Mouse (Mus musculus) ovary, adult 18-20 months (tissue): Measurements from ENCODE around the gene Cpa4.

Experiments used
- DNase-seq: peaks from one replicate; pipeline ENCODE4 v3.0.0; 2022; ENCODE audit warnings: low spot score, mixed read lengths

Cpa4 gene

DNA sequence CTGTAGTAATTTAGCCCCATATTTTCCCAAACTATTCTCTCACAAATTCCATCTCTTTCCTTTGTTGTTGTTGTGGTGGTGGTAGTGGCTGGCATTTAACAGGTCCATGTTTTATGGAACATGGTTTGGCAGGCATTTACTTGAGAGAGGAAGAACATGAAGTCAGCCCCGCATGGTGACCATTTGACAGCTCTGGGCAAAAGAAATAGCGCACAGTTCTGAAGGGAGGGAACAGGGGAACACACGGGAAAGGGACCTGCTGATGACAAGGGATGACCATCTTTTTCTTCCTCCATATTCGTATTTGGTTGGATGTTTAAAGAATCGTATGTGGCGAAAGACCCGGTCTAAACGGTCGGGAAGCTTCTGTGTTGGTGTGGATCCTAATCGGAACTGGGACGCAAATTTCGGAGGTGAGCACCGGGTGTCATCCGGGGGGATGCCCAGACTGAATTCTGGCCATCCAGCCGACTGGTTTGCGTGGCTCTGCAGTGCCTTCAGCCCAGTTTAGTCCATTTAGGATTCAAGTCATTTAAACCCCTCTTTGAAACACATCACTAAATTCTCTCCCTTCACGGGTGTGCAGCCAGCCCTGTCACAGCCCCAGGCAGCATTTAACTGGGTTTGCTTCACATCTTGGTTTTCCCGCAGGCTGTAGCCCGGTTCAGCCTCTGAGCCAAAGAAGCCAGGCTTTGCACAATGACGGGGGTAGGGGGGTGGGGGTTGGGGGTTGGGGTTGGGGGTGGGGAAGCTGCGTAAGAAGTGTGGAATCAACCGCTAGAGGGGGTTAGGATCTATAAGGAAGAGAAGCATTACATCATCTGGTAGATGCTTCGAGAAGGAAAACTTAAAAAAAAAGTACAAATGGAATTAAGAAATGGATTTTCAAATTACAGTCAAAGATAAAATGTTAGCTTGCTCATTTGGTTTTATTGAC lies 16.3 kb upstream of the Cpa4 start:
- DNase-seq: no peak

DNA sequence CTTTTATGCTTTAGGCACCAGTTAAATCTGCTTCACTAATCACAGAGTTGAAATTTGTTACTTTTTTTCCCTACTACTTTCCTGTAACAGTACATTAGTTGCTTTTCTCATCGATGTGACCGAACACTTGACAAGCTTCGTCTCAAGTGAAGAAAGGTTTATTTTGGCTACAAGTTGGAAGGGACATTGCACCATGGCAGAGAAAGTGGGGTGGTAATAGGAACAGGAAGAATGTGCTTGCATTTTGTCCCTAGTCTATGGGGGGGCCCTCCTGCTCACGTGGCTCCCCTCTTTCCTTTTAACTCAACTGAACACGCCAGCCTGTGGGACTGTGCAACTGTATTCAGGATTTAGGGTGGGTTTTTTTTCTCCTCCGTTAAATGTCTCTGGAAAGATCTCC lies 15.5 kb upstream of the Cpa4 start:
- no peak for DNase-seq

- DNase-seq: no peak
These were observed 14.7 kb upstream of the Cpa4 start for GRCm38 (mm10) chr6:30553381-30554010.

GRCm38 (mm10) chr6:30554092-30554491 lies 14.1 kb upstream of the Cpa4 start:
- DNase-seq: no peak

GRCm38 (mm10) chr6:30554621-30555170 lies 13.5 kb upstream of the Cpa4 start:
- DNase-seq: no peak

- peak; percentile 23 for DNase-seq
These were observed 12.1 kb upstream of the Cpa4 start for GRCm38 (mm10) chr6:30556080-30556479.

DNA sequence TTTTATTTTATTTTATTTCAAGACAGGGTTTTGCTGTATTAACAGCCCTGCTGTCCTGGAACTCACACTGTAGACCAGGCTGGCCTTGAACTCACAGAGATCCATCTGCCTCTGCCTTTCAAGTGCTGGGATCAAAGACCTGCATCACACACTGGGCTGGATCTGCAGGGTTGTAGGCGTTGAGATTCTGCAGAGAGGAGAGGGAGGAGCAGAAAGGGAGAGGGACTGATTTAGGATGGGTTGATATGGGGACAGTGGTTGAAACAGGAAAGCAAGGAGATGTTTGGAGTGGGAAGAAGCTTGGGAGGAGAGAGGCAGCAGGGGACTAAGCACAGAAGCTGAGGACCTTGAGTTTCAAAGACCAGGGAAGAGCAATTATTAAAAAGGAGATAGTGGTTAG lies 8.4 kb upstream of the Cpa4 start:
- DNase-seq: no peak

DNA sequence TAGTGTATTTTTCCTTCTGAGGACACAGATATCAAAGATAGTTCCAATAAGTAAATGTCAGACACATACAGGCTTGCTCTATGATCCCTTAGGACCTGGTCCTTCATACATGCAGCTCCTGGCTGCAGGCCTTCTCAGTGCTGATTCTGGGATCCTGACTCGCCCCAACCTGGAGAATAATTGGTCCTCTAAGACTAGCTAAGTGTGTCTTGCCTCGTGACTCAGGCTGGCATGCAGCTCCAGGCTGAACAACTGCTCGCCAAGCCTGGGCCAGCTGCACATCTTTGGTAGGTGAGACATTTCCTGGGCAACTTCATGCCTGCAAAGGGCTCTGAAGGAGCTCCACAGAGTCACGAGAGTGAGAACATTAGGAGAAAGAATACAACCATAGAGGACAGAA lies 6.0 kb upstream of the Cpa4 start:
- DNase-seq: no peak

GRCm38 (mm10) chr6:30563575-30563974 lies 4.6 kb upstream of the Cpa4 start:
- DNase-seq: no peak

DNA sequence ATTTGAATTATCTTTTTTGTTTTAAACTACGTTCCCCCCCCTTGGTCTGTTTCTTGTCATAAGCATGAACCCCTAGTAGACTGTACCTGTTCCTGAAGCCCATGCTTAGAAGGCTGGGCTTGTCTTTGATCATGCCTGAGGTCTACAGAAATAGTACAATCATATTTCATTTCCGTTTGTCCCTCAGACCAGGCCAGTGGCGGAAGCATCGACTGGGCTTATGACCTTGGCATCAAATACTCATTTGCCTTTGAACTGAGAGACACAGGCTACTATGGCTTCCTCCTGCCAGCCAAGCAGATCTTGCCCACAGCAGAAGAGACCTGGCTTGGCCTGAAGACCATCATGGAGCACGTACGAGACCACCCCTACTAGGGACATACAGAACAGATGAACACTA lies 4.1 kb upstream of the Cpa4 start:
- no peak for DNase-seq

GRCm38 (mm10) chr6:30569331-30569730 lies 1.2 kb downstream of the Cpa4 start:
- DNase-seq: no peak

- DNase-seq: no peak
These were observed 1.8 kb downstream of the Cpa4 start for GRCm38 (mm10) chr6:30570012-30570411.

- DNase-seq: no peak
These were observed 4.5 kb downstream of the Cpa4 start for GRCm38 (mm10) chr6:30572456-30573311.

DNA sequence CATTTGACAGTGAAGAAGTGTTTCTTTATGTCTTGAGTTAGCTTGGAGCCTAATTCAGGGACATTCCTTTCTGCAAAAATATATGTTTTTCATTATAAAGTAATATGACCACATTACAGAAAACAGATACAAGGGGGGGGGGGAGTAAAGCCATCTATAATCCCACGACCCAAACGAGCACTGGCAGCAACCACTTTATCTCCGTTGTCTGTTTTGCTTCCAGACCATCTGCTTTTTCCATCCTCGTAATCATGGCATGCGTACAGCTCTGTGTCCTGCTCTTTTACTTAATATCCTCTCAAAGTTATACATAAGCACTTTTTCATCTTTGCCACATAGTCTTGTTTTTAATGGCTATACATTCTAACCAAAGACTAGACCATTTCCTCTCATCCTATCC lies 5.2 kb downstream of the Cpa4 start:
- no peak for DNase-seq

- DNase-seq: no peak
These were observed 6.8 kb downstream of the Cpa4 start for GRCm38 (mm10) chr6:30574945-30575344.

- no peak for DNase-seq
These were observed 8.5 kb downstream of the Cpa4 start for GRCm38 (mm10) chr6:30576477-30577203.

GRCm38 (mm10) chr6:30579961-30580840 lies 12.0 kb downstream of the Cpa4 start:
- no peak for DNase-seq

- DNase-seq: no peak
These were observed 12.6 kb downstream of the Cpa4 start for GRCm38 (mm10) chr6:30580841-30581176.

- DNase-seq: no peak
These were observed 18.8 kb downstream of the Cpa4 start for GRCm38 (mm10) chr6:30586886-30587442.

DNA sequence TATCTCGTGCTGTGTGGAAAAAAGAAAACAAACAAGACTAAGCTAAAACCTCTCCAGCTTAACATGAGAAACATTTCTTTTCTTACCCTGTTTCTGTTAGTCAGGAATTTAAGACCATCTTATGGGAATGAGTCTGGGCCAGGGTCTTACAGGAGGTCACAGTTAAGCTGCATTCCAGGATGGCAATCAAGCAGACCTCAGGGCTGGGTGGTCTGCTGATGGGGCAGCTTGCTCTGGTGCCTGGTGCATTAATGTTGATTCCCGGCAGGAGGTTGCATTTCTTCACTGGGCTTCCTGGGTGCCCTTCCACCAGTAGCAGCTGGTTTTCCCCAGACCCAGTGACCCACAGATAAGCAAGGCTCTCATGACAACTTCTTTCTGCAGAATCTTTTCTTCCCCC lies 21.6 kb downstream of the Cpa4 start:
- no peak for DNase-seq
